Mouse (Mus musculus): ENCODE measurements around the gene Irx4. TPM values are rescaled to one million over a fixed set of nuclear protein-coding genes. Genes with fewer than 3 reads are reported as not detected.

Irx4 gene
- total RNA-seq, 2 experiments from 2014 or later = not detected

Other genes with a start within 250 kb of the Irx4 start
- 10 to 100 TPM; 57.4 to 60.5 TPM for gene Mrpl36, start 68.0 kb downstream of the Irx4 start, total RNA-seq (2021)
- gene Ndufs6, start 68.1 kb downstream of the Irx4 start, total RNA-seq (2021) = 100 to 1,000 TPM; 257 to 408 TPM
- gene Lpcat1, start 206.7 kb downstream of the Irx4 start, total RNA-seq (2021) = 10 to 100 TPM; 11.7 to 14.0 TPM